Mouse (Mus musculus) intestine, postnatal 0 days (tissue): ENCODE data around the gene Ccdc186. TPM values are rescaled to one million over a fixed set of nuclear protein-coding genes. Genes with fewer than 3 reads are reported as not detected.
A peak's percentile ranks its signal among the peaks of the same experiment; 100 is the strongest.

Source experiments
- ATAC-seq: fragments of 200-750 bp; cut with Nextera tagmentation; 2 replicates; pipeline ENCODE4 v1.8.0; 2017; ENCODE audit warnings: mild to moderate bottlenecking, moderate TSS enrichment, moderate library complexity
- H3K27ac ChIP-seq: fragments of 300-500 bp; sonication (generic); 2 replicates; pipeline ENCODE4 v1.5.1; 2014; ENCODE audit warnings: mild to moderate bottlenecking, low read depth, low read length, moderate library complexity
- H3K27me3 ChIP-seq: fragments of 300-500 bp; sonication (generic); replicated peaks from 2 replicates; pipeline ENCODE4 v1.6.1; 2014; ENCODE audit warnings: low read length, mixed read lengths; ENCODE audit not compliant: control insufficient read depth, insufficient read depth
- H3K36me3 ChIP-seq: fragments of 300-500 bp; sonication (generic); 2 replicates; pipeline ENCODE4 v1.6.1; 2014; ENCODE audit warnings: mild to moderate bottlenecking, moderate library complexity; ENCODE audit not compliant: control insufficient read depth, insufficient read depth
- H3K4me1 ChIP-seq: fragments of 300-500 bp; sonication (generic); replicated peaks from 2 replicates; pipeline ENCODE4 v1.6.1; 2014; ENCODE audit warnings: antibody characterized with exemption, low read length, mixed read lengths; ENCODE audit not compliant: control insufficient read depth, insufficient read depth
- H3K4me2 ChIP-seq: fragments of 300-500 bp; sonication (generic); replicated peaks from 2 replicates; pipeline ENCODE4 v1.6.1; 2014; ENCODE audit warnings: low read depth, mild to moderate bottlenecking, moderate library complexity
- H3K4me3 ChIP-seq: fragments of 300-500 bp; sonication (generic); 2 replicates; pipeline ENCODE4 v1.5.1; 2014; ENCODE audit warnings: low read depth, low read length
- H3K9ac ChIP-seq: fragments of 300-500 bp; sonication (generic); 2 replicates; pipeline ENCODE4 v1.6.1; 2014; ENCODE audit warnings: mild to moderate bottlenecking, low read depth, low read length
- H3K9me3 ChIP-seq: fragments of 300-500 bp; sonication (generic); 2 replicates; pipeline ENCODE4 v1.6.1; 2016; ENCODE audit warnings: mixed run types; ENCODE audit not compliant: control insufficient read depth
- CTCF ChIP-seq: sonication (generic); IDR thresholded peaks from 2 replicates; pipeline ENCODE4 v1.5.1; 2016; ENCODE audit warnings: low read depth, mild to moderate bottlenecking, control low read depth, antibody characterized with exemption, moderate library complexity
- WGBS: fragments of 180-500 bp; shearing (Covaris S2); extraction: QIAGEN DNeasy Blood & Tissue Kit; methylation state at CpG from one replicate; pipeline ENCODE4 v1.1.7; 2014; 5-methylcytosine and 5-hydroxymethylcytosine counted together
- polyA plus RNA-seq: library from polyadenylated mRNA; unstranded; fragments of >200 nt; fragmentation: Nextera tagmentation; extraction: Ambion mirVana; gene quantifications from 2 replicates; pipeline ENCODE4 v1.2.1, GENCODE M21; 2015

Gene Ccdc186
- polyA plus RNA-seq, 1 experiment from 2014 or later: 11.3 TPM

- TF ChIP-seq CTCF: no peak
- Histone ChIP-seq H3K4me2 (no peak overlapping the region), H3K4me3 (no peak overlapping the region), H3K27me3 (no peaks in the 10 kb centered on the region), H3K36me3 (peaks cover 63% of the 10 kb centered on the region), H3K4me1 (no peaks in the 10 kb centered on the region), H3K27ac (no peak overlapping the region), H3K9ac (no peak overlapping the region), H3K9me3 (no peaks in the 10 kb centered on the region)
- ATAC-seq: no peak
- WGBS: 37% methylated on average over 5 of the region's 5 CpGs
Observed at GRCm38 (mm10) chr19:56807122-56807521, 14.9 kb downstream of the Ccdc186 start.

- H3K4me2 ChIP-seq: no peak overlapping the region
- H3K27ac ChIP-seq: no peak overlapping the region
- no peak overlapping the region for H3K9ac ChIP-seq
- no peaks in the 10 kb centered on the region for H3K4me1 ChIP-seq
- no peak for ATAC-seq
- peaks cover 80% of the 10 kb centered on the region for H3K36me3 ChIP-seq
- no peak overlapping the region for H3K4me3 ChIP-seq
- H3K9me3 ChIP-seq: no peaks in the 10 kb centered on the region
- WGBS: 98% methylated on average over 2 of the region's 2 CpGs
- 0 out of 2 replicates have a peak, but pooled peaks have one; percentile 11 for TF ChIP-seq CTCF
- H3K27me3 ChIP-seq: no peaks in the 10 kb centered on the region
Observed at GRCm38 (mm10) chr19:56805366-56805765, 16.6 kb downstream of the Ccdc186 start.

GRCm38 (mm10) chr19:56802352-56802746, 19.6 kb downstream of the Ccdc186 start:
- WGBS: 90% methylated on average over 3 of the region's 3 CpGs
- H3K9me3 ChIP-seq: no peaks in the 10 kb centered on the region
- H3K36me3 ChIP-seq: peaks cover 89% of the 10 kb centered on the region
- no peak overlapping the region for H3K4me3 ChIP-seq
- H3K9ac ChIP-seq: no peak overlapping the region
- no peaks in the 10 kb centered on the region for H3K27me3 ChIP-seq
- H3K27ac ChIP-seq: no peak overlapping the region
- no peak for TF ChIP-seq CTCF
- no peaks in the 10 kb centered on the region for H3K4me1 ChIP-seq
- ATAC-seq: no peak
- no peak overlapping the region for H3K4me2 ChIP-seq

DNA sequence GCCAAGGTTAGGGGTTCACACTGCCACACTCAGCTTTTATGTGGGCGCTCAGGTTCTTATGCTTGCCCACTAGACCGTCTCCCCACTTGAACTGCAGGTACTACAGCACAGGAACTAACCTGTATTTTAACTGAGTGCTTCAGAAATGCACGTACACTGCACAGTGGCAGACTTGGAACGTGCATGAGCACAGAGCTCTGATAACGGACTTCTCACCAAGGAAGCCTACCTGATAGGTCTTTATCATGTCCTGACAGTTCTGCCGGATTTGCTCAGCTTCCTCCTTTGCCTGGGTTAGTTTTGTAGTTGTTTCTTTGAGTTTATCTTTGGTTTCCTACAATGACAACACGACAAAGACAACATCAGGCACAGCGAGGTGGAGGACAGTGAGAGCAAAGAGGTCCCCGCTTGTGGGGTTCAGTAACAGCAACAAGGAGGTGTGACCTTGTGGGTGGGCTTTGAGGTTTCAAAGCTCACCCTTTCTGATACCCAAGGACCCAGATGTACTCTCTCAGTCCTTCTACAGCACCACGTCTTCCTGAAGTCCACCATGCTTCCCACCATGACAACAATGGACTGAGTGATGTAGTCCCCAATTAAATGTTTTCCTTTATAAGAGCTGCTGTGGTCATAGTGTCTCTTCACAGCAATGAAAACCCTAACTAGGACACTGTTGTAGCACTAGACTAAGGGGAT, 20.2 kb downstream of the Ccdc186 start:
- Histone ChIP-seq H3K4me1 (no peaks in the 10 kb centered on the region), H3K4me3 (no peak overlapping the region), H3K9ac (no peak overlapping the region), H3K36me3 (peaks cover 88% of the 10 kb centered on the region), H3K27me3 (no peaks in the 10 kb centered on the region), H3K4me2 (no peak overlapping the region), H3K27ac (no peak overlapping the region), H3K9me3 (no peaks in the 10 kb centered on the region)
- TF ChIP-seq CTCF: no peak
- ATAC-seq: no peak
- 89% methylated on average over 10 of the region's 10 CpGs for WGBS

- H3K27me3 ChIP-seq: no peaks in the 10 kb centered on the region
- no peak for ATAC-seq
- peaks cover 93% of the 10 kb centered on the region for H3K36me3 ChIP-seq
- no peak overlapping the region for H3K9ac ChIP-seq
- H3K4me3 ChIP-seq: no peak overlapping the region
- WGBS: 58% methylated on average over 7 of the region's 7 CpGs
- H3K9me3 ChIP-seq: no peaks in the 10 kb centered on the region
- TF ChIP-seq CTCF: no peak
- H3K4me1 ChIP-seq: no peaks in the 10 kb centered on the region
- H3K4me2 ChIP-seq: no peak overlapping the region
- no peak overlapping the region for H3K27ac ChIP-seq
Observed at GRCm38 (mm10) chr19:56800930-56801655, 20.9 kb downstream of the Ccdc186 start.

- Histone ChIP-seq H3K9me3 (no peaks in the 10 kb centered on the region), H3K4me1 (no peaks in the 10 kb centered on the region), H3K27me3 (no peaks in the 10 kb centered on the region), H3K36me3 (peaks cover 91% of the 10 kb centered on the region), H3K4me2 (no peak overlapping the region), H3K9ac (no peak overlapping the region), H3K4me3 (no peak overlapping the region), H3K27ac (no peak overlapping the region)
- no peak for TF ChIP-seq CTCF
- WGBS: 82% methylated on average over 8 of the region's 8 CpGs
- ATAC-seq: no peak
Observed at GRCm38 (mm10) chr19:56800226-56800625, 21.8 kb downstream of the Ccdc186 start.
